Mouse (Mus musculus) limb, embryonic 10.5 days (tissue): ENCODE measurements at regions not wholly inside any gene's neighbourhood (a gene's known extent, or its start where the extent isn't known, plus 50 kb on each side); places are given as distances from the start of the nearest gene placed in this dataset.

Source experiments
- DNase-seq: peaks from one replicate; pipeline ENCODE4 v3.0.0-alpha.2; 2017; ENCODE audit warnings: low spot score
- H3K27ac ChIP-seq: fragments of 300-500 bp; sonication (generic); 2 replicates; pipeline ENCODE4 v1.5.1; 2016; ENCODE audit warnings: mild to moderate bottlenecking
- H3K27me3 ChIP-seq: fragments of 300-500 bp; sonication (generic); 2 replicates; pipeline ENCODE4 v1.6.1; 2016; ENCODE audit warnings: low read depth, mild to moderate bottlenecking; ENCODE audit not compliant: poor library complexity, severe bottlenecking
- H3K36me3 ChIP-seq: fragments of 300-500 bp; sonication (generic); 2 replicates; pipeline ENCODE4 v1.6.1; 2016; ENCODE audit warnings: mild to moderate bottlenecking, moderate library complexity
- H3K4me1 ChIP-seq: fragments of 300-500 bp; sonication (generic); 2 replicates; pipeline ENCODE4 v1.6.1; 2016
- H3K4me3 ChIP-seq: fragments of 300-500 bp; sonication (generic); 2 replicates; pipeline ENCODE4 v1.5.1; 2016; ENCODE audit warnings: mild to moderate bottlenecking, moderate library complexity
- H3K9me3 ChIP-seq: fragments of 300-500 bp; sonication (generic); replicated peaks from 2 replicates; pipeline ENCODE4 v1.6.1; 2016; ENCODE audit warnings: mild to moderate bottlenecking
- WGBS: fragments of 180-500 bp; shearing (Covaris S2); methylation state at CpG from one replicate; pipeline ENCODE4 v1.1.7; 2016; 5-methylcytosine and 5-hydroxymethylcytosine counted together

- Histone ChIP-seq H3K27me3 (no peaks in the 10 kb centered on the region), H3K9me3 (no peaks in the 10 kb centered on the region), H3K4me3 (no peak overlapping the region), H3K4me1 (peaks cover 33% of the 10 kb centered on the region), H3K36me3 (no peaks in the 10 kb centered on the region), H3K27ac (peak overlapping the region; percentile 66)
- no peak for DNase-seq
- 79% methylated on average over 6 of the region's 6 CpGs for WGBS
Measured at GRCm38 (mm10) chr17:84048533-84048932, 139.2 kb downstream of the Zfp36l2 start.

GRCm38 (mm10) chr17:84047520-84047919, 140.2 kb downstream of the Zfp36l2 start:
- H3K36me3 ChIP-seq = no peaks in the 10 kb centered on the region
- no peak overlapping the region for H3K4me3 ChIP-seq
- no peak overlapping the region for H3K27ac ChIP-seq
- peaks cover 43% of the 10 kb centered on the region for H3K4me1 ChIP-seq
- DNase-seq = no peak
- H3K9me3 ChIP-seq = no peaks in the 10 kb centered on the region
- H3K27me3 ChIP-seq = no peaks in the 10 kb centered on the region
- 79% methylated on average over 1 of the region's 1 CpGs for WGBS

GRCm38 (mm10) chr17:84045812-84046211, 141.9 kb downstream of the Zfp36l2 start:
- no peak for DNase-seq
- Histone ChIP-seq H3K27ac (peak overlapping the region; percentile 82), H3K27me3 (no peaks in the 10 kb centered on the region), H3K4me1 (peaks cover 41% of the 10 kb centered on the region), H3K9me3 (no peaks in the 10 kb centered on the region; the same call in 1 of the 2 replicates), H3K36me3 (no peaks in the 10 kb centered on the region), H3K4me3 (no peak overlapping the region)
- 77% methylated on average over 1 of the region's 1 CpGs for WGBS

GRCm38 (mm10) chr17:84044472-84044936, 143.2 kb downstream of the Zfp36l2 start:
- peak; percentile 86 for DNase-seq
- 0 out of 2 replicates have a peak overlapping the region, but pooled peaks have one; percentile 13 for H3K4me3 ChIP-seq
- H3K36me3 ChIP-seq = no peaks in the 10 kb centered on the region
- no peaks in the 10 kb centered on the region; the same call in 1 of the 2 replicates for H3K9me3 ChIP-seq
- no peaks in the 10 kb centered on the region for H3K27me3 ChIP-seq
- peaks cover 41% of the 10 kb centered on the region for H3K4me1 ChIP-seq
- H3K27ac ChIP-seq = peak overlapping the region; percentile 82
- 2% methylated on average over 5 of the region's 5 CpGs for WGBS

- Histone ChIP-seq H3K36me3 (no peaks in the 10 kb centered on the region), H3K9me3 (no peaks in the 10 kb centered on the region; the same call in 1 of the 2 replicates), H3K27ac (peak overlapping the region; percentile 82), H3K4me3 (no peak overlapping the region), H3K4me1 (peaks cover 43% of the 10 kb centered on the region), H3K27me3 (no peaks in the 10 kb centered on the region)
- WGBS = 71% methylated on average over 2 of the region's 2 CpGs
- DNase-seq = no peak
Measured at GRCm38 (mm10) chr17:84043102-84043501, 144.6 kb downstream of the Zfp36l2 start.

- H3K4me1 ChIP-seq = peaks cover 44% of the 10 kb centered on the region
- no peak for DNase-seq
- H3K9me3 ChIP-seq = no peaks in the 10 kb centered on the region; the same call in 1 of the 2 replicates
- peak overlapping the region; percentile 11; the same call in 1 of the 2 replicates for H3K27ac ChIP-seq
- no peaks in the 10 kb centered on the region for H3K36me3 ChIP-seq
- H3K27me3 ChIP-seq = no peaks in the 10 kb centered on the region
- no peak overlapping the region for H3K4me3 ChIP-seq
- WGBS = 79% methylated on average over 10 of the region's 10 CpGs
Measured at GRCm38 (mm10) chr17:84039444-84039843, 148.3 kb downstream of the Zfp36l2 start.

- WGBS = 75% methylated on average over 11 of the region's 11 CpGs
- H3K4me3 ChIP-seq = no peak overlapping the region
- H3K4me1 ChIP-seq = peaks cover 44% of the 10 kb centered on the region
- no peaks in the 10 kb centered on the region; the same call in 1 of the 2 replicates for H3K9me3 ChIP-seq
- DNase-seq = no peak
- no peaks in the 10 kb centered on the region for H3K36me3 ChIP-seq
- H3K27ac ChIP-seq = peak overlapping the region; percentile 47; the same call in 1 of the 2 replicates
- H3K27me3 ChIP-seq = no peaks in the 10 kb centered on the region
Measured at GRCm38 (mm10) chr17:84037580-84038304, 150.0 kb downstream of the Zfp36l2 start.

- no peak overlapping the region for H3K4me3 ChIP-seq
- no peaks in the 10 kb centered on the region for H3K36me3 ChIP-seq
- no peak overlapping the region for H3K27ac ChIP-seq
- H3K9me3 ChIP-seq = no peaks in the 10 kb centered on the region; the same call in 1 of the 2 replicates
- no peaks in the 10 kb centered on the region for H3K27me3 ChIP-seq
- peaks cover 57% of the 10 kb centered on the region for H3K4me1 ChIP-seq
- WGBS = 91% methylated on average over 6 of the region's 6 CpGs
- no peak for DNase-seq
Measured at GRCm38 (mm10) chr17:84036056-84036455, 151.7 kb downstream of the Zfp36l2 start.

GRCm38 (mm10) chr17:84034801-84035200, 152.9 kb downstream of the Zfp36l2 start:
- DNase-seq = no peak
- no peak overlapping the region for H3K4me3 ChIP-seq
- 100% methylated on average over 1 of the region's 1 CpGs for WGBS
- H3K9me3 ChIP-seq = no peaks in the 10 kb centered on the region
- no peaks in the 10 kb centered on the region for H3K36me3 ChIP-seq
- no peaks in the 10 kb centered on the region for H3K27me3 ChIP-seq
- H3K4me1 ChIP-seq = peaks cover 62% of the 10 kb centered on the region
- 0 out of 2 replicates have a peak overlapping the region, but pooled peaks have one; percentile 14 for H3K27ac ChIP-seq

GRCm38 (mm10) chr17:84032441-84032840, 155.3 kb downstream of the Zfp36l2 start:
- WGBS = 90% methylated on average over 8 of the region's 8 CpGs
- peak overlapping the region; percentile 74 for H3K27ac ChIP-seq

GRCm38 (mm10) chr17:84031833-84032232, 155.9 kb downstream of the Zfp36l2 start:
- no peaks in the 10 kb centered on the region for H3K36me3 ChIP-seq
- DNase-seq = no peak
- H3K27ac ChIP-seq = peak overlapping the region; percentile 74
- H3K4me1 ChIP-seq = peaks cover 74% of the 10 kb centered on the region
- no peaks in the 10 kb centered on the region for H3K9me3 ChIP-seq
- H3K27me3 ChIP-seq = no peaks in the 10 kb centered on the region
- 84% methylated on average over 4 of the region's 4 CpGs for WGBS
- H3K4me3 ChIP-seq = no peak overlapping the region

More at GRCm38 (mm10) chr17:84032441-84032840, 155.3 kb downstream of the Zfp36l2 start:
- no peak for DNase-seq
- Histone ChIP-seq H3K36me3 (no peaks in the 10 kb centered on the region), H3K9me3 (no peaks in the 10 kb centered on the region), H3K4me1 (peaks cover 71% of the 10 kb centered on the region), H3K27me3 (no peaks in the 10 kb centered on the region), H3K4me3 (no peak overlapping the region)

- Histone ChIP-seq H3K27me3 (no peaks in the 10 kb centered on the region), H3K36me3 (no peaks in the 10 kb centered on the region), H3K9me3 (no peaks in the 10 kb centered on the region), H3K4me1 (peaks cover 78% of the 10 kb centered on the region), H3K27ac (peak overlapping the region; percentile 74), H3K4me3 (no peak overlapping the region)
- peak; percentile 73 for DNase-seq
- WGBS = 50% methylated on average over 6 of the region's 6 CpGs
Measured at GRCm38 (mm10) chr17:84031381-84031780, 156.4 kb downstream of the Zfp36l2 start.

GRCm38 (mm10) chr17:84030699-84031098, 157.0 kb downstream of the Zfp36l2 start:
- H3K4me3 ChIP-seq = no peak overlapping the region
- no peak for DNase-seq
- H3K4me1 ChIP-seq = peaks cover 81% of the 10 kb centered on the region
- H3K27me3 ChIP-seq = no peaks in the 10 kb centered on the region
- 80% methylated on average over 5 of the region's 5 CpGs for WGBS
- H3K36me3 ChIP-seq = no peaks in the 10 kb centered on the region
- H3K9me3 ChIP-seq = no peaks in the 10 kb centered on the region
- peak overlapping the region; percentile 74 for H3K27ac ChIP-seq
